Mouse (Mus musculus) olfactory bulb, adult 2 months (tissue): ENCODE measurements at regions not wholly inside any gene's neighbourhood (a gene's known extent, or its start where the extent isn't known, plus 50 kb on each side); places are given as distances from the start of the nearest gene placed in this dataset.

Experiments used
- CTCF ChIP-seq: fragments of 200-500 bp; IDR thresholded peaks from 2 replicates; pipeline ENCODE4 v1.5.1; 2012; ENCODE audit warnings: low read depth, mild to moderate bottlenecking, low read length, moderate library complexity; ENCODE audit not compliant: insufficient read depth
- POLR2A ChIP-seq: fragments of 200-500 bp; IDR thresholded peaks from 2 replicates; pipeline ENCODE4 v1.6.1; 2012; ENCODE audit warnings: mild to moderate bottlenecking, low read depth, low read length, moderate library complexity; ENCODE audit not compliant: insufficient read depth

GRCm38 (mm10) chr7:36522960-36523359, 175.0 kb upstream of the Tshz3 start:
- TF ChIP-seq CTCF (no peak), POLR2A (no peak)
